Mouse (Mus musculus) megakaryocyte, embryonic 14.5 days (primary cell): ENCODE measurements around the gene Miga2. TPM values are rescaled to one million over a fixed set of nuclear protein-coding genes. Genes with fewer than 3 reads are reported as not detected.

Experiments
- H3K27me3 ChIP-seq: replicated peaks from 2 replicates; pipeline ENCODE3; 2012; ENCODE audit warnings: inconsistent platforms
- H3K36me3 ChIP-seq: replicated peaks from 2 replicates; pipeline ENCODE3; 2012; ENCODE audit warnings: low read length, inconsistent platforms, mixed read lengths
- H3K4me1 ChIP-seq: 2 replicates; pipeline ENCODE4 v1.6.1; 2012; ENCODE audit warnings: inconsistent platforms
- H3K4me3 ChIP-seq: replicated peaks from 2 replicates; pipeline ENCODE3; 2012; ENCODE audit warnings: moderate library complexity, mild to moderate bottlenecking, inconsistent platforms
- H3K9me3 ChIP-seq: 2 replicates; pipeline ENCODE4 v1.6.1; 2012; ENCODE audit warnings: inconsistent platforms
- FLI1 ChIP-seq: IDR thresholded peaks from 2 replicates; pipeline ENCODE4 v1.6.1; 2012; ENCODE audit warnings: low read length, inconsistent platforms, mixed read lengths
- GATA1 ChIP-seq: IDR thresholded peaks from 3 replicates; pipeline ENCODE4 v1.6.1; 2012; ENCODE audit warnings: mixed read lengths, low read length, inconsistent platforms, borderline replicate concordance
- polyA plus RNA-seq: library from polyadenylated mRNA; stranded (reverse); fragments of >175 nt; gene quantifications from 2 replicates; pipeline ENCODE4 v1.2.3, GENCODE M21; 2012; ENCODE audit warnings: low replicate concordance; ENCODE audit not compliant: insufficient read depth

Gene Miga2
- polyA plus RNA-seq, 1 experiment = 15.0 TPM

DNA sequence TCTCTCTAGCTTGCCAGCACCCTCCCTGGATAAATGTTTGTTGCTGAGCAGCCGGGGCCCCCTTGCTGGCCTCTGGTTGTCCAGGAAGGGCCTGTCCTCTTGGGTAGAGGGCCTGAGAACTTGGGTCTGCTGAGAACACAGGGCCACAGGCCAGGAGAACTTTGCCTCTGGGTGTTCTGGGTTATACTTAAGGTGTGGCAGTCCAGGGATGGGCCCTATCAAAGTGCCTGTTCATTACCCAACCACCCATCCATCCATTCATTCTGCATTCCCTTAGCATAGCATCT is 29.3 kb downstream of the Miga2 start:
- Histone ChIP-seq H3K4me3 (peak overlapping the region; percentile 96), H3K27me3 (no peaks in the 10 kb centered on the region), H3K4me1 (peaks cover 61% of the 10 kb centered on the region), H3K36me3 (peaks cover 55% of the 10 kb centered on the region), H3K9me3 (peaks cover 7% of the 10 kb centered on the region; the same call in 1 of the 2 replicates)
- TF ChIP-seq GATA1 = no peak
- no peak for TF ChIP-seq FLI1

DNA sequence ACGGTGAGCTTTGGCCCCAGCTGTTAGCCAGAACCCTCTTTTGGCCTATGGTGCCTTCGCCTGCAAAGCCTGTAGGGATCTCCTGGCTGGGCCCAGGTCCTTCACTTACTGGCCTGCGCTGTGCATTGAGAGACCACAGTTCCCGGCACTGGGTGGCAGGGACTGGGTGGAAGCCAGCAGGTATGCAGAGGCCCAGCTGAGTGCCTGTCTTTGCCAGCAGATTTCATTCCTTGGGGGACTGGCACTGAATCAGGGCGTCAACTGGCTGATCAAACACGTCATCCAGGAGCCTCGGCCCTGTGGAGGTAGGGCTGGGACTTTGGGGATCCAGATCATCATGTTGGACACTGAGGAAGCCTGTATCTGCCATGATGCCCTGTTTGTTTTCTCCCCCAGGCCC is 31.7 kb downstream of the Miga2 start:
- peaks cover 71% of the 10 kb centered on the region for H3K36me3 ChIP-seq

DNA sequence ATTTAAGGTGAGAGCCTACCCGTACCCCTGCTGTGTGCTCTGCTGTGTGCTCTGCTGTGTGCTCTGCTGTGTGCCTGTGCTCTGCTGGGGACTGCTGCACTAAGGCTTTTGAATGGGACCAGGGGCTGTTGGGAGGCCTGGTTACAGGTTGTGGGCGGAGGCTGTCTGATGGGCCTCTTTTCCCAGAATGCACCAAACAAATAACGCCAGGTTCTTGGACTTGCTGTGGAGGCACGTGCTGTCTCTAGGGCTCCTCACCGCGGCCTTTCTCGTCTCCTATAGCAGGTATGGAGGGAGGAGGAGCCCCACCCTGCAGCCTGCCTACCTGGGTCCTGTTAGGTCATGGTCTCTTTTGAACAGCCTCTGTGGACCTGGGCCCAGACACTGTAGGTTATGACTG is 32.2 kb downstream of the Miga2 start:
- peaks cover 69% of the 10 kb centered on the region for H3K4me1 ChIP-seq
- H3K27me3 ChIP-seq = no peaks in the 10 kb centered on the region
- H3K9me3 ChIP-seq = no peaks in the 10 kb centered on the region
- no peak overlapping the region for H3K4me3 ChIP-seq
- peaks cover 75% of the 10 kb centered on the region for H3K36me3 ChIP-seq
- TF ChIP-seq GATA1 = no peak
- no peak for TF ChIP-seq FLI1

More for the DNA sequence above, 31.7 kb downstream of the Miga2 start:
- Histone ChIP-seq H3K27me3 (no peaks in the 10 kb centered on the region), H3K4me1 (peaks cover 73% of the 10 kb centered on the region), H3K9me3 (no peaks in the 10 kb centered on the region), H3K4me3 (no peak overlapping the region)
- no peak for TF ChIP-seq FLI1
- no peak for TF ChIP-seq GATA1

DNA sequence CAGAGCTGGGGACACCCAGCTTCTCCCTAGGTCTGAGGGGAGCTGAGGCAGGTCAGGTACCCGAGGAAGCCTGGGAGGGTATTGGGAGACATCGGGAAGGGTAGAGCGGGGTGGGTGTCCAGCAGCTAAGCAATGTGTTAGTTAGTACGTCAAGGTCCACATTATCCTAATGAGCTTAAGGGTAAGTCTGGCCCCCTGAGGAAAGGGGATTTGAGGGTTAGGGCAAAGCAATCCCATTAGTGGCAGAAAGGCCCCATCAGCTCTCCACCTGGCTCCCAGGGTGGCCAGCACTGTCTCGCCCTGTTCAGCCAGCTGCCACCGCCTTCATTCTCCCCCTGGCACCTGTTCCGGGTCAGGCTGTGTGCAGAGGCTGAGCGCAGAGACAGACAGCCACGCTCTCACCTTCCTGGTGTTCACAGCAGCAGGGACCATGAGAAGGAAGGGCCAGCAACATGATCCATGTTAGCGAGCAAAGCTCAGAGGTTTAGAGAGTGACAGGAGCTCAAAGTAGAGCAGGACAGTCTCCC is 34.0 kb downstream of the Miga2 start:
- Histone ChIP-seq H3K4me3 (no peak overlapping the region), H3K36me3 (peaks cover 93% of the 10 kb centered on the region), H3K4me1 (peaks cover 62% of the 10 kb centered on the region), H3K9me3 (no peaks in the 10 kb centered on the region), H3K27me3 (no peaks in the 10 kb centered on the region)
- TF ChIP-seq GATA1 (no peak), FLI1 (no peak)

DNA sequence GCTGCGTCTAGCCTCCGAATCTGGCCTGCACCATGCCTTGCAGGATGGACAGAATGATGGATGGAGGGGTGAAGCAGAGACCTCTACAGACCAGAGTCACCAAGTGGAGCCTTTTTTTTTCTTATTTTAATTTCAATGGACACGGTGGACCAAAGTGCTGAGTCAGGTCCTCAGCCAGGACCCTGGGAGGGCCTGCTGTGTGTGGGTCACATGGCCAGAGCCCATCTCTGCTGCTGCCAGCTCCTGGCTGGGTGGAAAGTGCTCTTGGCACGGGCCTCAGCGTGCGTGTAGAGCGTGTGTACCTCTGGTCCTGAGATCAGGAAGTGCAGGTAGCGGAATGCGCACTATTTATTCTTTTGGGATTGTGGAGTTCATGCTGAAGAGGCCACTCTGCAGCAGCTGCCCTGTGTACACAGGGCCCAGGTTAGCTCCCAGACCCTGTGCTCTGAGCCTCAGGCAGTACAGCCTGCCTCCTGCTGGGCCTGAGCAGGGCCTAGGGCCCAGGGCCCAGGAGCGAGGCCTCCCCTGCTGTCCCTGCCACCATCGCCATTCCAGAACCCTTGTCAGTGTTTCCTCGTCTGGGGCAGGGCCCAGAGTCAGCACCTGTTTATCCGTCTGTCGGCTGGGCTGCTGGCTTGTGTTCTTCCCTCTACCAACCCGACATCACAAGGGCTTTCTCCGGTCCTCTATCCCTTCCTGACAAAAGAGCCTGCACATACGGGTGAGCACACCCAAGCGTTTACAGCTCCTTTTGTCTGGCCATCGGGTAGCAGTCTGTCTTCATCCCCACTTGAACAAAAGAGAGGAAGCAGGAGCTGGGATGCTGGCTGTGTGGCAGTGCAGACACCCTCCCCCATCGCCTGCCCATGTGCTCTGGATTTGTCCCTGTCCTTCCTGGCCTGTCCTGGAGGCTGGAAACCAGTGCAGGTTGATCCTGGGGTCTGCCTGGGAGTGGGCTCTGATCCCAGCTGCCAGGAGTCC is 35.4 kb downstream of the Miga2 start:
- H3K36me3 ChIP-seq = peaks cover 99% of the 10 kb centered on the region
- no peaks in the 10 kb centered on the region for H3K9me3 ChIP-seq
- no peaks in the 10 kb centered on the region for H3K27me3 ChIP-seq
- no peak for TF ChIP-seq FLI1
- TF ChIP-seq GATA1 = no peak
- no peak overlapping the region for H3K4me3 ChIP-seq
- H3K4me1 ChIP-seq = peaks cover 53% of the 10 kb centered on the region

DNA sequence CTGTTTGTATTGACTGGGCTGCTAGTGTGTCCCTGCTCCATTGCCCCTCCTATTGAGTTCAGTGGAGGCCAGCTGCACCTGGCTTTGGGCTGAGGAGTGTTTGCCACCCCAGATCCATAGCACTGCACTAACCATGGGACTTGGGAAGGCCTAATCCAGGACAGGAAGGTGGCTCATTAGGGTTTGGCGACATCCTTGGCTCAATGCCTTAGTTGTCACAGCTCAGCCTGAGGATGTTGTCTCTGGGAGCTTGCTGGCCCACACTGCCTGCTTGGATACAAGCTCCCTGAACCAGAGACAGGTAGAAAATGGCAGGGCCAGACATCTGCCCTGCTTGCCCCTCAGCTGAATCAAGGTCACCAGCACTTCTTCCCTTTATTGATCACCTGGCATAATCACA is 37.5 kb downstream of the Miga2 start:
- H3K9me3 ChIP-seq = no peaks in the 10 kb centered on the region
- H3K27me3 ChIP-seq = no peaks in the 10 kb centered on the region
- peaks cover 39% of the 10 kb centered on the region for H3K4me1 ChIP-seq
- no peak for TF ChIP-seq FLI1
- TF ChIP-seq GATA1 = no peak
- H3K36me3 ChIP-seq = peaks cover 100% of the 10 kb centered on the region
- H3K4me3 ChIP-seq = no peak overlapping the region

DNA sequence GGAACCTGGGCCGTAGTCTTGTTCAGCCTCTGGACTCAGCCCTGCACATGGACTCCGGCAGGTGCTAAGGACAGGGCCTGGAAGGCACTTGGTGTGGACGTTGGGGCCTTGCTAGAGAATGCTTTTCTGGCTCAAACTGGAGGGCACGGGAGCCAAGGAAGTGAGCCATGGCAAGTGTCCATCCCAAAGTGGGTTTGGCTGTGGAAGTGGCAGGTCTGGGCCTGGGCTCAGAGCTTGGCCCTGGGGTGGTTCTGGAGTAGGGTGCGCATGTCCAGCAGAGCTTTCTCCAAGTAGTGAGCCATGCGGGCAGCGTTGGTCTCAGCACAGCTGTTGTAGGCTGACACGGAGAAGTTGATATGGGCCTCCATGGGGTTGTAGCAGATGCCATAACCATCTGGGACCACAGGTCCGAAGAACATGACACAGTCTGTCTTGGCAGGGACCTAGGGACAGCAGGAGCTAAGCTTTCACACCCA is 38.4 kb downstream of the Miga2 start:
- H3K36me3 ChIP-seq = peaks cover 100% of the 10 kb centered on the region
- H3K27me3 ChIP-seq = no peaks in the 10 kb centered on the region
- no peak overlapping the region for H3K4me3 ChIP-seq
- H3K4me1 ChIP-seq = peaks cover 47% of the 10 kb centered on the region
- H3K9me3 ChIP-seq = no peaks in the 10 kb centered on the region
- no peak for TF ChIP-seq FLI1
- TF ChIP-seq GATA1 = no peak

DNA sequence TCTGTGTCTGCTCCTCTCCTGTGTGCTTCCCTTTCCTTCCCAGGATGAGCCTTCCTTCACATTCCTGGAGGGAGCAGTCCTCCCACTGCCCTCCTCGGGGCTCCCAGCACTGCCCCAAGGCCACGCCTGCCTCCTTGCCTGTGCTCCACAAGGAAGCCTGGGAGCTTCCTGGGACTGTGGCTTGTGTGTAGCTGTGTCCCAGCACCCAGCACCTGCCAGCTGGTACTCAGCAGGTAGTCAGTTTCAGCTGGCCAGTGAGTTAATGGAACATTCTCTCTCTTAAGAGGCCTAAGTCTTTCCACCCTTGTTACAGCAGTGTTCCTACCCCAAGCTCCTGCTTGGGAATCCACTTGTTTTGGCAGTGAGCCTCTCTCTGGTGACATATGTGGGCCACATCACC is 38.8 kb downstream of the Miga2 start:
- H3K36me3 ChIP-seq = peaks cover 100% of the 10 kb centered on the region
- TF ChIP-seq GATA1 = no peak
- TF ChIP-seq FLI1 = no peak
- H3K27me3 ChIP-seq = no peaks in the 10 kb centered on the region
- H3K9me3 ChIP-seq = no peaks in the 10 kb centered on the region
- H3K4me1 ChIP-seq = peaks cover 51% of the 10 kb centered on the region
- no peak overlapping the region for H3K4me3 ChIP-seq

DNA sequence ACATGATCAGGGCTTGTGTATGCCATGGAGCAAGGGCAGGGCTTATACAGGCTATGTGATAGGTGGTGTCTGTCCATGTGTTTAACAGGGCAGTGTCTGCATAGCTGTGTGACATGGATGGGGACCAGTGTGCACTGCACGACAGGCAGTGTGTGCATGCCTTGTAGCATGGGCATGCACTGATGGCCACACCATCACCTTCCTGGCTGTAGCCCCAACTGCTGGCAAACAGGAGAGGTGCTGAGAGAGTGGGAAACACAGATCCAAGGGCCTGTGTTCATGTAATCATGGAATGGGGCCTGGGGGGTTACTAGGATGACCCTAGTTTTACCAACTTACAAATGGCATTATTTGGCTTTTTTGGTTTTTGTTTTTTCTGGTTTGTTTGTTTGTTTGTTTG is 39.8 kb downstream of the Miga2 start:
- no peak for TF ChIP-seq FLI1
- no peak for TF ChIP-seq GATA1
- H3K9me3 ChIP-seq = no peaks in the 10 kb centered on the region
- no peaks in the 10 kb centered on the region for H3K27me3 ChIP-seq
- H3K4me1 ChIP-seq = peaks cover 51% of the 10 kb centered on the region
- peak overlapping the region; percentile 66 for H3K4me3 ChIP-seq
- H3K36me3 ChIP-seq = peaks cover 100% of the 10 kb centered on the region

DNA sequence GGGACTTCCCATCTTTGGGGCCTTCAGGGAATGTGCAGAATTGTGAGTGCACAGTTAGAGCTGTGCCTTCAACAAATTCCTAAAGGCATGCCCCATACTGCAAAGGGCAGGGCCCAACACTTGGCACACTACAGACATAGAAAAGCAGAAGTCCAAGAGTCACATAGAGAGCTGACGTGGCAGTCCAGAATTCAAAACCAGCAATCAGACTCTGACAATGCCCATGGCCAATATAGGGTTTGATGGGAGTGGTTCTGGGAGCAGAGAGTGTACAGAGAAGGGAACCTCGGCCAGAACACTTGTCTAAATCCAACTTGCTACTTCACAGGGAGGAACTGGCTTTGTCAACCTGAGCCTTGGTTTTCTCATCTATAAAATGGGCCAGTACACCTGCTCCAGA is 43.2 kb downstream of the Miga2 start:
- Histone ChIP-seq H3K36me3 (peaks cover 98% of the 10 kb centered on the region), H3K27me3 (no peaks in the 10 kb centered on the region), H3K4me1 (peaks cover 71% of the 10 kb centered on the region), H3K9me3 (no peaks in the 10 kb centered on the region), H3K4me3 (peak overlapping the region; percentile 70)
- TF ChIP-seq FLI1 = no peak
- no peak for TF ChIP-seq GATA1
